Mouse (Mus musculus) kidney, adult 2 months (tissue): Measurements from ENCODE around the gene Clip2. TPM values are rescaled to one million over a fixed set of nuclear protein-coding genes. Genes with fewer than 3 reads are reported as not detected.

ENCODE experiments used
- DNase-seq: peaks from one replicate; pipeline ENCODE4 v3.0.0; 2021
- H3K27ac ChIP-seq: fragments of 200-500 bp; 2 replicates; pipeline ENCODE4 v1.5.1; 2012; ENCODE audit warnings: low read depth, low read length, control low read depth, inconsistent platforms; ENCODE audit not compliant: insufficient read depth
- H3K27me3 ChIP-seq: fragments of 200-500 bp; replicated peaks from 2 replicates; pipeline ENCODE4 v1.6.1; 2012; ENCODE audit warnings: mild to moderate bottlenecking, moderate library complexity, low read length, inconsistent platforms; ENCODE audit not compliant: control insufficient read depth, insufficient read depth
- H3K36me3 ChIP-seq: fragments of 200-500 bp; 2 replicates; pipeline ENCODE4 v1.6.1; 2012; ENCODE audit warnings: mild to moderate bottlenecking, moderate library complexity, low read length, inconsistent platforms; ENCODE audit not compliant: control insufficient read depth, insufficient read depth
- H3K4me1 ChIP-seq: fragments of 200-500 bp; 2 replicates; pipeline ENCODE4 v1.6.1; 2011; ENCODE audit warnings: low read length; ENCODE audit not compliant: control insufficient read depth, insufficient read depth
- H3K4me3 ChIP-seq: fragments of 200-500 bp; 2 replicates; pipeline ENCODE4 v1.5.1; 2011; ENCODE audit warnings: mild to moderate bottlenecking, low read depth, low read length, control low read depth; ENCODE audit not compliant: insufficient read depth
- CTCF ChIP-seq: fragments of 200-500 bp; conservative IDR thresholded peaks from 2 replicates; pipeline ENCODE4 v1.5.1; 2011; ENCODE audit warnings: low read depth, mild to moderate bottlenecking, control low read depth, low read length, moderate library complexity, mixed read lengths; ENCODE audit not compliant: insufficient read depth, insufficient read length
- POLR2A ChIP-seq: fragments of 200-500 bp; IDR thresholded peaks from one replicate; pipeline ENCODE4 v1.6.1; 2011; ENCODE audit warnings: low read depth, low read length, control low read depth
- WGBS: fragments of 180-500 bp; shearing (Covaris S2); methylation state at CpG from one replicate; pipeline ENCODE4 v1.1.7; 2018; 5-methylcytosine and 5-hydroxymethylcytosine counted together
- polyA plus RNA-seq: library from polyadenylated mRNA; depleted of rRNA; stranded (reverse); fragments of >200 nt; gene quantifications from 2 replicates; pipeline ENCODE4 v1.2.3, GENCODE M21; 2012

Clip2 gene
- polyA plus RNA-seq, 1 experiment = 22.4 TPM

DNA sequence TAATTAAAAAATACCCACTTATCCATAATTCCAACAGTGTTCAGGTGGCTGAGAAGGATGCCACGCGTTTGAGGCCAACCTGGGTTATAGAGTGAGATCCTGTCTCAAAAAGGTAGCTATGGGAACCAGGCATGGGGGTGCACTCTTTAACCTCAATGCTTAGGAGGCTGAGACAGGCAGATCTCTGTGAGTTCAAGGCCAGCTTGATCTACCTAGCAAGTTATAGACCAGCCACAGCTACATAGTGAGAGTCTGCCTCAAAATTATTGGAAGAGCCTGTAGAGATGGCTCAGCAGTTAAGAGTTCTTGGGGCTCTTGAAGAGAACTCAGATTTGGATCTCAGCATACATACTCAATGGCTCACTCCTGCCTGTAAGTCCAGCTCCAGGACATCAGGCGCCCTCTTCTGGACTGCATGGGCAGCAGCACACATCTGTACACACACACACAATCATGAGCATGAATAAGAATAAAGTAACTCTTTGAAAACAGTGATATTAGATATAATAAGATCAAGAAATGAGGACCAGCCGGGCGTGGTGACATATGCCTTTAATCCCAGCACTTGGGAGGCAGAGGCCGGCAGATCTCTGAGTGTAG lies 77.1 kb downstream of the Clip2 start:
- Histone ChIP-seq H3K4me3 (no peak overlapping the region), H3K27me3 (no peaks in the 10 kb centered on the region), H3K36me3 (no peaks in the 10 kb centered on the region), H3K27ac (no peak overlapping the region), H3K4me1 (no peaks in the 10 kb centered on the region)
- TF ChIP-seq POLR2A (no peak), CTCF (peak; percentile 43)
- 97% methylated on average over 6 of the region's 6 CpGs for WGBS
- DNase-seq = peak; percentile 14

DNA sequence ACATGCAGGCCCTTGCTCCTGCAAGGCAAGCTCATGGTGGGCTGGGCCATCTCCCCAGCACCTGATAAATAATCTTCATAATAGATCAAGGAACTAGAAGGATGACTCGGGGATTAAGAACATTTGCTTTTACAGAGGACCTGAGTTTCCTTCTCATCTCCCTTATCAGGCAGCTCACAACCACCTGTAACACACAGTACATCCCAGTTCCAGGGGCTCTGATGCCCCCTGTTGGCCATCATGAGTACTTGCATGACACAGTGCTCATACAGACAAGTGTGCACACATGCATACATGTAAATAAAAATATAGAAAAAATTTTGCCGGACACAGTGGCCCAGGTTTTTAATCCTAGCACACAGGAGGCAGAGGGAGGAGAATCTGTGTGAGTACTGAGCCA lies 78.3 kb downstream of the Clip2 start:
- 93% methylated on average over 2 of the region's 2 CpGs for WGBS
- Histone ChIP-seq H3K4me1 (no peaks in the 10 kb centered on the region), H3K27me3 (no peaks in the 10 kb centered on the region), H3K4me3 (no peak overlapping the region), H3K27ac (no peak overlapping the region), H3K36me3 (no peaks in the 10 kb centered on the region)
- TF ChIP-seq CTCF (peak; percentile 77), POLR2A (no peak)
- DNase-seq = peak; percentile 20

DNA sequence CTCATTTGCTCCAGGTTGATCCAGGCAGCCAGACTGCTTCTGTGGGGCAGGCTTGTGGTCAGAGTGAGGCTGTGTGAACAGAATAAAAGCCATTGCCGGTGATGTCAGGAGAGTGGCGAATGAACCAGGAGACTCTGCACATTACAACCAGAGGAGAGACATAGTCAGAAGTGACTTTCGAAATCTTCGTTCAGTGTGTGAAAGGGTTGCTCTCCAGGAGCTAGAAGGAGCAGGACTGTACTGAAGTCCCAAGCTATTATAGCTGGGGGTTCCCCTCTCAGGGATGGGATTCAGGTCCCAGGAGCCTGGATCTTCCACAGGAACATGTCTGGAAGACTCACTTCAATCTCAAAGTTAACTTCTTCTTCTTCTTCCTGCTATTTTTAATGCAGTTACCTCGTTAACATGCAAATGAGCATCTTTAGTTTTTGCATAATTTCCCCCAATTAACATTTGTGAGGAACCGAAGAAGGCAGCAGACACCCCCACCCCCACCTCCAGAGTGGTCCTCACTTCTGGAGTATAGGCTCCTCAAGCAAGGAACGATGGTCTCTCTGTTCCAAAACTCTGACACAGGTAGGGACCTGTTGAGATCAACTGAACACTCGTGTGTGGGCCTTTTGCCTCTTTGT lies 81.6 kb downstream of the Clip2 start:
- H3K4me1 ChIP-seq = no peaks in the 10 kb centered on the region
- no peak overlapping the region for H3K4me3 ChIP-seq
- no peaks in the 10 kb centered on the region for H3K36me3 ChIP-seq
- H3K27ac ChIP-seq = no peak overlapping the region
- DNase-seq = no peak
- WGBS = 85% methylated on average over 8 of the region's 8 CpGs
- H3K27me3 ChIP-seq = no peaks in the 10 kb centered on the region
- TF ChIP-seq CTCF = no peak
- no peak for TF ChIP-seq POLR2A

DNA sequence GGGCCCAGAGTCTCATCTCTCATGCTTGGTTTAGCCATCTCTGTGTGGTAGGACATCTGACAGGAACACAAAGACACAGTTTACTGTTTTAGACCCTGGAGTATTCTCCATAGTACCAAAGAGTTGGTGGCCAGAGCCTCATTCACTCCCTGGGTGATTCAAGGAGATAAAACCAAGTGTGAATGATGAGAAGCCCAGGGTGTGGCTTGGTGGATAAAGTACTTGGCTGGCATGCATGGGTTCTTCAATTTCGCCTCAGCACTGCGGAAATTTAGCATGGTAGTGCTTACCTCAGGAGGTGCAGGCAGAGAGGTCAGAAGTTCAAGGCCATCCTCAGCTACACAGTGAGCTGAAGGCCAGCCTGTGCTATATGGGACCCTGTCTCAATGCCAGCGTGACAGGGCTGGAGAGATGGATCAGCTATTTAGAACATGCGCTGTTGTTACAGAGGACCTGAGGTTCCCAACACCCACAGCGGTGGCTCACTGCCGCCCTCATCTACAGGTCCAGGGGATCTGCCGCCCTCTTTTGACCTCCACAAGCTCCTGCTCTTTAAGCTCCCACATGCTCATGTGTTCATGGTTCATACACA lies 82.6 kb downstream of the Clip2 start:
- Histone ChIP-seq H3K27me3 (no peaks in the 10 kb centered on the region), H3K36me3 (no peaks in the 10 kb centered on the region), H3K4me1 (no peaks in the 10 kb centered on the region), H3K4me3 (no peak overlapping the region), H3K27ac (no peak overlapping the region)
- TF ChIP-seq CTCF = no peak
- TF ChIP-seq POLR2A = no peak
- 96% methylated on average over 7 of the region's 7 CpGs for WGBS
- DNase-seq = no peak

DNA sequence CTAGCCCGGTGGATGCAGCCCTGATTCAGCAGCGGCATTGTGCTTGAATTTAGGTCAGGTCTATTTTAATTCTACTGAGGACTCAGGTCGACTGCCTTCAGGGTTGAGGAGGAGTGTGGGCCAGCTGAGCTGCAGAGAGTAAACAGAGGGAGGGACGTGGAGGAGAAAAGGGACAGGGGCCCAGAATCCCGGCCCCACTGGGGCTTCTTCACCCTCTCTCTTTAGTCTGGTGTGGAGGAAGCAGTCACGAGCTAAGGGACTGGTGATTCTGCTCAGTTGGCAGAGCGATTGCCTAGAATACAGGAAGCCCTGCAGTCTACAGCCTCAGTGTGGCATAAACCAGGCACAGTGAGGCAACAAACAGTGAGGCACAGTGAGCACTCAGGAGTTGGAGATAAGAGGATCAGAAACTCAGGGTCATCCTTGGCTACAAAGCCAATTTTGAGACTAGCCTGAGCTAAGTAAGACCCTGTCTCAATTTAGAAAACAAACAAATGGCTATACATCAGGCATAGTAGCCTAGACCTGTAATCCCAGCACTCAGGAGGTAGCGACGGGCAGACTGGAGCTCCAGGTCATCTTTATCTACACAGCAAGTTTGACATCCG lies 84.0 kb downstream of the Clip2 start:
- WGBS = 78% methylated on average over 10 of the region's 10 CpGs
- H3K27ac ChIP-seq = no peak overlapping the region

GRCm38 (mm10) chr5:134467030-134467549 lies 85.1 kb downstream of the Clip2 start:
- TF ChIP-seq POLR2A (no peak), CTCF (no peak)
- no peak for DNase-seq
- WGBS = 73% methylated on average over 8 of the region's 8 CpGs

More for the DNA sequence above, 84.0 kb downstream of the Clip2 start:
- no peak for DNase-seq
- no peak for TF ChIP-seq POLR2A
- TF ChIP-seq CTCF = no peak
- H3K27me3 ChIP-seq = no peaks in the 10 kb centered on the region
- no peaks in the 10 kb centered on the region for H3K4me1 ChIP-seq
- H3K4me3 ChIP-seq = no peak overlapping the region
- H3K36me3 ChIP-seq = no peaks in the 10 kb centered on the region

GRCm38 (mm10) chr5:134466296-134467029 lies 85.8 kb downstream of the Clip2 start:
- Histone ChIP-seq H3K4me1 (no peaks in the 10 kb centered on the region), H3K4me3 (no peak overlapping the region), H3K27me3 (no peaks in the 10 kb centered on the region), H3K27ac (no peak overlapping the region), H3K36me3 (no peaks in the 10 kb centered on the region)
- WGBS = 51% methylated on average over 21 of the region's 21 CpGs
- no peak for TF ChIP-seq POLR2A
- TF ChIP-seq CTCF = no peak
- no peak for DNase-seq

More at GRCm38 (mm10) chr5:134467030-134467549, 85.1 kb downstream of the Clip2 start:
- Histone ChIP-seq H3K36me3 (no peaks in the 10 kb centered on the region), H3K27me3 (no peaks in the 10 kb centered on the region), H3K4me1 (no peaks in the 10 kb centered on the region), H3K27ac (no peak overlapping the region), H3K4me3 (no peak overlapping the region)
